Mouse (Mus musculus): ENCODE results near the gene Rundc3a.

The Rundc3a gene

DNA sequence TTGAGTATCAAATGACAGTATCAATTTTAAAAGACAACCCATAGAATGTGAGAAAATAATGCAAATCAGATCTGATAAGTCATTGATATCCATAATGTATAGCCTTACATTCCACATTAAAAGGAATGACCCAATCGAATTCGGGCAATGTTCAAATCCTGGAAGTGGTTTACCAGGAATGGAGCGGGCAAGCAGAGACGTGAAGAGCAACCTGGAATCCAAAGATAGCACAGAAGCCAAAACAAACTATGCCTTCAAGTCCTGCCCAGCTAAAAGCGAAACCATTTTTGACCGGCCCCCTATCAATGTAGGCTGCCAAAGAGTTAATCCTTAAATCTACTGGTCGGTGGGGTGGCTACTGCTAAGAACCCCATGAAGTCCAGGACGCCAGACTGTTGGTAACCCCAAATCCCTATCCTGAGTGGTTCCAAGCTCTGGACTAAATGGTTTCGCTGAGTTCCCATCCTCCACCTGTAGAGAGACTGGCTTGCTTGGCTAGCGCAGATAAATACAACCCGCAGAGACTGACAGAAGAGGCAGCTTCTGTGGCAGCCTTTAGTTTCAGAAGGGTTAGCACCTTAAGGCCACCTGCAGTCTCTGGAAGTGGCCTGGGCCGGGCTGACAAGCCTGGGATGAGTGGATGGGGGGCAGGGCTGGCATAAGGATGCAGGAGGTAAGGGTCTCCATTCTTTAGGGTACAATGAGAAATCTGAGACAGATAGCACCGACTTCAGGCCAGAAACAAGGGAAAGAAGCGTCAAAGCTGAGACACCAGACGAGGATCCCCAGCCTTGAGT, 564 bp upstream of the Rundc3a start:
- no peak for DNase-seq (ENCODE audit: low spot score)

DNA sequence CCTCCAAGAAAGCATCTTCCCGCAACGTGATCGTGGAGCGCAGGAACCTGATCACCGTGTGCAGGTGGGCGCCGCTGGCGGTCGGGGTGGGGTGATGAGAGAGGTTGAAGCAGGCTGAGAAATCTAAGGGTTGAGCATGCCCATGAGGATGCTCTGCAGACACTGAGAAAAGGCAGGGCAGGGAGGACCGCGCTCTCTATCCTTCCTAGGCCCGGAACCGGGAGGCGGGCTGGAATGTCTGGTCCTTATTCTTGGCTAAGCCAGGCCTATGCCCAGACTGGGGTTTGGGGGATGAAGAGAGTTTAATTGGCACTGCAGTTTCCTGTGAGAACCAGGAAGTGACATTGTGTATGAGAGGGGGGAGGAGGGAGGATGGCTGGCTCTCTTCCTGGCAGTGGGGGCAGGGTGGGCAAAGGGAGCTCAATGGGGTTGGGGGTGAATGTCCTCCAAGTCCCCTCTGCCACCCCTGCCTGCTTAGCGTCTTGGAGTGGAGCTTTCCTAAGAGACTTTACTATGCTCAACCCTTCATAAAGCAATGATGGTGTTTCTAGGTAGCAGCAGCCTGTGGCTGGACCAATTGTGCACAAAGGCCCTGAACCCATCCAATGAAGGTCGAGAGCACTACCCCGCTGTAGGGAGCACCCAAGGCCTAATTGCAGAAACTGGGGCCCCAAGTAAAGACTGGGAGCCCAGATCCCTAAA, 667 bp downstream of the Rundc3a start:
- DNase-seq (ENCODE audit: low spot score), result no peak

DNA sequence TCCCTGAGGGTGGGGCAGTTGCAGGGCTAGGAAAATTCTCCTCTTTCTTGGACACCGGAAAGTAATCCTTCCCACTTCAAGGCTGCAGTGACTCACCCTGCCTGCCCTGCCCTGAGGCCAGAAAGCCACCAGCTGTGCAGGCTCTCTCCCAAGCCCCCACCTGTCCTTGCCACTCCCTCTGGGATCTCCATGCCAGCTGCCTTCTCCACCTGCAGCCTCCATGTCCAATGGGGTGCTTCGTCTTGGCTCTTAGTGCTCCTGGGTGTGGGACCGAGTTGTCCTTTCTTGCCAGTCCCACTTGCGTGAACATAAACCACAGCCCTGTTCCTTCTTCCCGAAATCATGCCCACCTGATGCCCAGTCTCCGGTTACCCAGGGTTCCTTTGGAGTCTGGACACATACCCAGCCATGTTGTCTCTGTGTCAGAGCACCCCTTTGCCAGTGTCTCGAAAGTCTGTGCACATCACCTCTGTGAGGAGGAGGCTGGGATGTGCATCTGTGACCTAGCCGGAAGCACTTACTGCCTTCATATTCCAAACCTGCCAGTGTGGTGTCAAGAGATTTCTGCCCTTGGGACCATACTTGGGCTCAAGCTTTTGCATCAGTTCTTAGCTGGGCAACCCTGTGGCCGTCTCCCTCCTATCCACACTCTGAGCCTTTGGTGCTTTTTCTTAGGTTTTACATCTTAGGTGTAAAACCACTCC, 1.4 kb downstream of the Rundc3a start:
- DNase-seq (ENCODE audit: low spot score), result no peak

DNA sequence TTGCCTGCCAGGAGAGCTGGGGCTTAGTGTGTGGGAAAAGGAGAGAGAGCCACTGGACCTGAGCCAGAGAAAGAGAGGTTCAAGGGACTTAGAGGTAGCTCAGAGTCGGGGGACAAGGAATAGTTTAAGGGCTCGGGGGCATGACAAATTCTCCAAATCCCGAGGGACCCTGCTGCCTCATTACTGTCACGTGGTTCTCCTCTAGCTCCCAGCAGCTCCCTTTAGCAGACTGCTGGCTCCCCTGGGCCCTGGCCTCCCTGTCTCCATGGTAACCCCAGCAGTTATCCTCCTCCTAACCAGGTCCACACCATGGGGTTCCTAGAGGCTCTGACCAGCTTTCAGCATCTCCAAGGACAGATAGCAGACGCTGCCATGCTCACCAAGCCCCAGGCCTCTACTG, 2.0 kb downstream of the Rundc3a start:
- no peak for DNase-seq (ENCODE audit: low spot score)

DNA sequence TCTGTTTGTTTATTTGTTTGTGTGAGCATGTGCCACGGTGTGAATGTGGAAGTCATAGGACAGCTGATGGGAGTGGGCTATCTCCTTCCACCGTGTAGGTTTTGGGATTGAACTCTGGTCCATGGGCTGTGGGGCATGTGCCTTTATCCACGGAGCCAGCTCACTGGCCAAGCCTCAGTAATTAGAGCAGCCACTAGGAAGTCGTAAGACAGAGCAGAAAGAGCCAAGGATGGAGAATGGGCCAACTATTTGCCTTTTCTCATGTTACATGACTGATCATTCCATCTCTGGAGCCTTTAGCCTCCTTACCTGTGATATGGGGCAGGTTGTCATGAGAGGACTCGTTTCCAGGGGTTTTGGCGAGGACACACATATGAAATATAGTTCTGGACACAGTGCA, 3.1 kb downstream of the Rundc3a start:
- no peak for DNase-seq (ENCODE audit: low spot score)

DNA sequence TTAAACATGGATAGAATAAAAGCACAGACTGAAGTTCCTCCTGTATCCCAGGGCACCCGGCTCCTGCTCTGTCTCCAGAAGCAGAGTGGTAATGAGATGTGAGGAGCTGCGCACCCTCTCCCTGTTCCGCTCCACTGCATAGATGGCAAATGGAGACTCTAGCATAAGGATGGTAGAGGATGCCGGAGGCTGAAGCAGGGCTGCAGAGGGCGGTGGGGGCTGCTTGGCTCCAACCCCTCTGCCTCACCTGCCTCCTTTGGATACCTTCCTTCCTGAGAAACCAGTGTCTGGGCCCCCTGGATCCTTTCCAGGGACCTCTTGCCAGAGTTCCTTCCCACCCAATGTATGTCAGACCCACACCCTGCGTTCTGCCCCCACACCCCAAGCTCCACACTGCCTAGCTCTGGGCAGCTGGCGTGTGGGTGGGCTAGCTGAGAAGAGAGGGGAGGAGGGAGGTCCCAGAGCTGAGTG, 3.5 kb downstream of the Rundc3a start:
- no peak for DNase-seq (ENCODE audit: low spot score)

DNA sequence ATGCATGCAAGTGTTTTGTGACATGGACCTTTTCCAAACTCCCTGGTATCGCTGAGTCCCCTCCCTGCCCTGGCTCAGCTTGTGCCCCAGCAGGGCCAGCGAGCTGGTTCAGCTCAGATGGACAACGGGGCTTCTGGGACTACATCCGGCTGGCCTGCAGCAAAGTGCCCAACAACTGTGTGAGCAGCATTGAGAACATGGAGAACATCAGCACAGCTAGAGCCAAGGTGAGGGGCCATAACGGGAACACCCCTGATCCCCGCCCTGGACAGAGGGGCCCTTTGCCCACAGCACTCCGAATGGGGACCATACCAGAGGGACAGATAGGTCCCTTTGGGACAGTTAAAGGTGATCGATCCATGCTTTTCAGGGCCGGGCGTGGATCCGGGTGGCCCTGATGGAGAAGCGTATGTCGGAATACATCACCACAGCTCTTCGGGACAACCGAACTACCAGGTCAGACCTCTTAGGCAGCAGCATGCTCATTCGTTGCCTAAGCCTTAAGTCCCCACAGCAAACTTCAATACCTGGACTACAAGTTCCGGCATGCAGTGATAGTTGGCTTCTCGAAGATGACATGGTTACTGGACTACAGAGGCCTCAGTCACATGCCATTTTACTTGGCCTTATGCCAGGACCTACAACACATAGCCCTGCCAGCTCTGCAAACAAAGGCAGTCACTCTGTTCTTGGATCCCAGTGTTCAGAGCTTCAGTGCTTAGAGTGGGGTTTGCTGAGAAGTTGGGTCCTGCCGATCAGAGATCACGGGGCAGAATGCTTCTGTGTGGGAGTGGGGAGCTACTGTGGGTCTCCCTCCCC, 5.0 kb downstream of the Rundc3a start:
- DNase-seq (ENCODE audit: low spot score), result no peak

DNA sequence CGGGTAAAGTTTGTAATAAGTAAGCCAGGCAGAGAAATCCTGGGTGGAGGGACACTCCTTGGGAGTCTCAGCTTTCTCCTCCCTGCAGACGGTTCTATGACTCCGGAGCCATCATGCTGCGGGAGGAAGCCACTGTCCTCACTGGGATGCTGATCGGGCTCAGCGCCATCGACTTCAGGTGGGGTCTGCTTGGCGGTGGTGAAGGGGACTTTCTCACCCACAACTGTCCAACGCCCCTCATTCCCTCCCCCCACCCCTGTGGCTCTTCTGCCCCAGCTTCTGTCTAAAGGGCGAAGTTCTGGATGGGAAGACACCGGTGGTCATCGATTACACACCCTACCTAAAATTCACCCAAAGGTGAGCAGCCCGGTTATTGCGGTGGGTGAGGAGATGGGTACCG, 5.9 kb downstream of the Rundc3a start:
- DNase-seq (ENCODE audit: low spot score), result no peak

DNA sequence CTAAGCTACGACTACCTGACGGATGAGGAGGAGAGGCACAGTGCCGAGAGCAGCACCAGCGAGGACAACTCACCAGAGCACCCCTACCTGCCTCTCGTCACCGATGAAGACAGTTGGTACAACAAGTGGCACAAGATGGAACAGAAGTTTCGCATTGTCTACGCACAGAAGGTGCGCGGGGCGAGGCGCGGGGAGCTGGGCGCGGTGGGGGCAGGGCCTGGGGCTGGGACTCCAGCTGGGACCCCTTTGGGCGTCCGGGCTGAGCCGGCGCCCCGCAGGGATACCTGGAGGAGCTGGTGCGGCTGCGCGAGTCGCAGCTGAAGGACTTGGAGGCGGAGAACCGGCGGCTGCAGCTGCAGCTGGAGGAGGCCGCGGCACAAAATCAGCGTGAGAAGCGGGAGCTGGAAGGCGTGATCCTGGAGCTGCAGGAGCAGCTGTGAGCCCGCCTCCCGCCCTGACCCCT, 6.4 kb downstream of the Rundc3a start:
- no peak for DNase-seq (ENCODE audit: low spot score)

DNA sequence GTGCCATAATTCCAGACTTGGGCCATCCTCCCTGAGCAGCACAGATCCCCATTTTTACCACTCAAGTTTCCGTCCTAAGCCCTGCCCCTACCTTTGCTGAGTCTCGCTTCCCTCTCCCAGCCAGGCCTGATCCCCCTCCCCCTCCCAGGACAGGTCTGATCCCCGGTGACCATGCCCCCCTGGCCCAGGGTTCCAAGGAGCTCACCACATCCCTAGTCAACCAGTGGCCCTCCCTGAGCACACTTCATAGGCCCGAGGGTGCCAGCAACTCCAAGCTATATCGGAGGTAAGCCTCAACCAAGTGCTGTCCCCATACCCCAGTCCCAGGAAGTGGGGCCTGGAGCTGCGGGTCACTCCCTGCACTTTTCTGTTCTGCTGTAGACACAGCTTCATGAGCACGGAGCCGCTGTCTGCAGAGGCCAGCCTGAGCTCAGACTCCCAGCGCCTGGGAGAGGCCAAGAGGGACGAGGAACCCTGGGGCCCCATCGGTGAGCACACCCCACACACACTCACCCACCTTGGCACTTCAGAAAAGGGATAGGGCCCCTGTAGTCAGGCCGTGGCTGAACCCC, 7.4 kb downstream of the Rundc3a start:
- DNase-seq (ENCODE audit: low spot score), result no peak

DNA sequence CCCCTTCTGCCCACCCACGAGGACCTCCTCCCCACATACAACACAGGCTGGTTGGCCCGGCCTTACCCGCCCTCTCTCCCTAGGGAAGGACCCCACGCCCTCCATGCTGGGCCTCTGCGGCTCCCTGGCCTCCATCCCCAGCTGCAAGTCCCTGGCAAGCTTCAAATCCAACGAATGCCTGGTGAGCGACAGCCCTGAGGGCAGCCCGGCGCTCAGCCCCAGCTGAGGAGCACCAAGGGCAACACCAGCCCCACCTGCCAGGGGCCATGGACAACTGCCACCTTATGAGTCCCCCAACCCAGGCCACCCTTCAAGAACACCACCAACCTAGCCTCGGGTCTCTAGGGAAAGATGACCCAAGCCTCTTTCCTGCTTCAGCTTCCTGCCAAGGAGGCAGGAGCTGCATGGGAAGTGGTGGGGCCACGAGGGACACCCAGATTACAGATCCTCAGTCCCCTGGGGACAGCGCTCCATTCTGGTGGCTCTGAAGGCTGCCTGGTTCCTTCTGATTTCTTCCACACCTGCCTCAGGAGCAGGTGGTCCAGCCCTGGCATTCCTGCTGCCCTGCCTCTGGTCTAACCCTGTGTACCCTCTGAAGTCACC, 8.8 kb downstream of the Rundc3a start:
- no peak for DNase-seq (ENCODE audit: low spot score)

DNA sequence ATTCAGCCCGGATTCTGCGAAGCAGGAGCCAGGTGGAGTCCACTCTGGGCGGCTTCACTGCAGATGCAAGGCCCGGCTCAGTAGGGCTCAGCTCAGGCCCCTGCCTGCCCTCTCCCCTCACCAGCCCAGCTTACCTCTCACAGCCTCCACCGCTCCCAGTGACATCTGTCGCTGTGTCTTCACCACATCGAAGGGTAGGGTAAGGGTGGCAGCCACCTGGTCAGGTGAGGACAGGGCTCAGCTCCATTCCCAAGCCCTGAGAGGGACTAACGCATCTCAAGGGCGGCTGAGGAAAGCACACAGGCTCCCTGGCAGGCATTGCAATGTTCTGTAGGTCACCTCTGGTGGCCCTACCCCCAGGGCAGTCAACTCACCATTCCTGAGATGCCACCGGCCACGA, 10.5 kb downstream of the Rundc3a start:
- DNase-seq (ENCODE audit: low spot score), result no peak

DNA sequence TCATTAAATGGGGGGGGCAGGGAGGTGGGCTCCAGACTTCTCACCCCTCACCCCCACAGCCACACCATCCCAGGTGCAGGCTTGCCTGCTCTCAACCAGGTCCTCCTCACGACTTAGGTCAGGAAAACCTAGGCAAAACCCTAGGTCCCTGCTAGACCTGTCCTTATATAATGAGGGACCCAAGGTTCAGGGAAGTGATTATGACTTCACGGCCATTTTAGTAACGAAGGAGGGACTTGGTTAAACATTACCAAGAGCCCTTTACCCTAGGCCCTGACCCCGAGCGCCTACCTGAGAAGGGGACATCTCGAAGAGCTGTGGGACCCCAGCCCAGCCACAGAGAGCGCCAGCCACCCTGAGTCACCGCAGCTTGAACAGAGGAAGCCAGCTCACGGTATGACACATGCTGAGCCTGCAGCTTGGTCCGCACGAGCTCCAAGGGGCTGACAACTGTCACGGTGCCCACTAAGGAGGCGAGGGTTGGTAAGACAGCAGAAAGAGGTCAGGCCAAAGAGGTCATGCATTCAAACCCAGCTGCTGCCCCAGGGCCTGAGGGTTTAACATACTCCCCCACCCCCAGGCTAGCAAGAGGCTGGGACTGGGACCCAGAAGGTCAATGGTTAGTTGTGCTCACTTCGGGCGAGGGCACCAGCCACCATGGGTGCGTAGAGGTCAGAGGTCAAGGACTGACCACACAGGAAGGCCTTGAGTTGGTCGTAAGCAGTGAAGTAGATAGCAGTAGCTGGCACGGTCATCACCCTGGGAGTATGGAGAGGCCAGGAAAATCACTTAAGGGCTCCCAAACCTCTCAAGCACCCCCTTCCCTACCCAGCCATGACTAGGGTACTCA, 11.2 kb downstream of the Rundc3a start:
- DNase-seq (ENCODE audit: low spot score), result peak; percentile 11

DNA sequence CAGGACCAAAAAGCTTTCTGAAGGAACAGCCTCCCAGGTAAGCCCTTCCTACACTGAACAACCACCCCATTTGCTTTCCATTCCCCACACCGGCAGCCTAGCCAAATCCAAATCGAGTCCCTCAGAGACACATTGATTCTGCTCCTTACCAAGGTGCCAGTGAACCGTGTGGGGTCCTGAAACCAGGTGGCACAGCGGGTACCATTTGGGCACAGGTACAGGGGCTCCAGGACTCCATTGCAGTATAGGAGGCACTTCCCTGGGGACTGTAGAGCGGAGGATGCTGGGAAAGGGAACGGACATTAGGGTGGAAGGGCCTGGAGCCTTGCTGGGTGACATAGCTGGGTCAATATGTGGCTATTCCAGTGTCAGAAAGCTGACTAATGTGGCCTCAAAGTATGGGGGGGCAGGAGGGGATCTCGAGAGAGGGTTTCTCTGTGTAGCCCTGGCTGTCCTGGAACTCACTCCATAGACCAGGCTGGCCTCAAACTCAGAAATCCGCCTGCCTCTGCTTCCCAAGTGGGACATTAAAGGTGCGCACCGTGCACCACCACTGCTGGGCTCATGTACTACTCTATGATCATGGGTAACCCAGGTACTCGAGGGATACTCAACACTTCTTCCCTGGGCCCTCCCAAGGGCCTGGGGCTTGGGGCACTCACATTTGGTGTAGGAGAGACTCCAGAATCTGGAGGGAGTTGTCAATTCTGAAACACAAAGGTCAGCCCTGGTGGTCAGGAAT, 12.5 kb downstream of the Rundc3a start:
- no peak for DNase-seq (ENCODE audit: low spot score)

DNA sequence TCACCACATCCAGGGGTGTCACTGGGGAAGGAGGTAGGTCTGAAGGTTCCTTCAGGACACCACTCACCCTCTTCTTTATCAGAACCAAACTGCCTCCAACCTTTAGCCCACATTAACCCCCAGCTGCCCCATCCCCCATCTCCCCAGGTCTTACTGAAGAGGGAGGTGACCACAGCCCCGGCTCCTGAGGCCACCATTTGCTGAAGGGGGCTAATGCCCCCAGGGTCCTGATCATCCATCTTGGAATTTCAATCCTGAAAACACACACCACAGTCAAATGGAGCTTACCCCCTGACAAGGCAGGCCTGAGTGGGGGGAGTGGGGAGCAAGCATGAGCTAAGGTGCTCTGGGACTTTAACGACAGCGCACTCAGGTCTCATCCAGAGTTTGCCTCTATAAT, 13.2 kb downstream of the Rundc3a start:
- no peak for DNase-seq (ENCODE audit: low spot score)

DNA sequence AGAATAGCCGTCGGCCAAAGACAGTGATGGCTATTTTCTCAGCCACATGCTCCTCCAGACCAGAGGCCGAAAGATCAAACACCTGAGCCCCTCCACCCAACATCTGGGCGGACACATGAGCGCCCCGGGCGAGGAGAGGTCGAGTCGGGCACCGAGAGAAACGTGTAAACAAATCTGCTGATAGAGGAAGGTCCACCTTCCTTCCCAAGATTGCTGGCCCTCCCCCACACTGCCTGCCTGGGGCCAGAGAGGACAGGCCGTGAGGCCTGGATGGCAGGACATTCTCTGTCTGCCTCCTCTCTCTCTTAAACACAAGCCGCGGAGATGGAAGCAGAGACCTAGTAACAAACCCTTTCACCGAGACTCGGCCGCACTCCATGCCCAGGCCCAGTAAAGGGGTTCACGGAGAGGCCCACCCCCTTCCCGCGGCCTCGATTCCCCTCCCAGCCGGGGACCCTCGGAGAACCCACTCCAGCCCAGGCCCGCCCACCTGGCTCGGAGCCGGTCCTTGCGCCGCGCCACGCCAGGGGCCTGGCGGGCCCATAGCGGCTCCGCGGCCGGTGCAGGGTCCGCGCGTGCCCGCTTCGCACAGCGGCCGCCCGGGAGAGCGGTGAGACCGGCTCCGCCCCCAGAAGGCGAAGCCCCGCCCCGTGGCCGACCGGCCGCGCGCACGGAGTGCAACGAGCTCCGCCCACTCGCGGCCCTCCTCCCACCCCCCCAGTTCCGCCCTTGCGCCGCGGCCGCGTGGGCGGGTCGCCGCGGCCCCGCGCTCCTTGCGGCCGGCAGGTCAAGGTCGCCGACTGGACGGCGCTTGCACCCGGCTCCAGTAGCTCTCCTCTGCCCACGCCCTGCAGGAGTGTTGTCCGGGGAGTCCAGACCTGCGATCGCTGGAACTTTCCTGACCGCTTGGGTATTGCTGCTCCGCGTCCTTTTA, 14.0 kb downstream of the Rundc3a start:
- peak; percentile 91 for DNase-seq (ENCODE audit: low spot score)

DNA sequence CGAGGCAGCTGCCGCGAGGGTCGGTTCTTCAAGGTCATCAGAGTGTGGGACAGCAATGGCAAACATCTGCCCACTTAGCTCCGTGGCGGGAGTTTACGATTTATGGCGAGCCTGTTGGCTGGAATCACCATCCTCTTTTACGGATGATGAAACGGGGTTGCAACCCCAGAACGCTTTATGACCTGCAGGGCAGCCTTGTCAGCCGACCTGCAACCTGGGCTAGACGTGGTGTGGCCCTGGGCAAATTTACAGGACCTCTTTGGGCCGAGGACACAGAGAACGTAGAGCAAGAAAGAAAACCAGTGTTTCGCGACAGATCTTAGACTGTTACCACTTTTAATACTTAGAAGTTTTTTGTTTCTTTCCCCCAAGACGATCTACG, 14.6 kb downstream of the Rundc3a start, which contains the start of gene Slc25a39:
Gene Slc25a39 (minus strand): TSS at position 113 of the 382 bp plus-strand sequence.
- no peak for DNase-seq (ENCODE audit: low spot score)

DNA sequence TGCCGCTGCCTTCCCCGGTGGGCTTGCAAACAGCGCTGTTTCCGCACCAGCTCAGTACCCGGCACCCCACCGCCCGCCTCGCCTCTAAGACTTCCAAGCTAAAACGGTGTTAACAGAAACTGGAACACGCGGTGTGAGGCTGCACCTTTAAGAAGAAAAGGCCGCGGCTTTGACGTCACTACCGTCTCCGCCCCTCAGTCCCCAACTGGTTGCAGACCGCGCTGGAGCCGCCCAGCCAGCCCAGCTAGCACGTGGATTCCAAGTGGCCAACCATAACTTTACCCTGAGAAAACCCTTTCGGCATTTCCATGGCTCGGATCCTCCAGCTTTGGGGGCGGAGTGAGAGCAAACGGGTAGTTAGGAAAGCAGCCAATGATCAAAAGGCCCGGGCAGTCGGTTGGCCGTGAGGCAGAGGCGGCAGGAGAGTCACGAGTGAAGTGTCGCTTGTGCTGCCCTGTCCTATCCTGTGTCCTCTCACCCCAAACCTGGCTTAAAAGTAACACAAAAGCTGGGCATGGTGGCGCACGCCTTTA, 15.2 kb downstream of the Rundc3a start:
- peak; percentile 99 for DNase-seq (ENCODE audit: low spot score)

Measured in lung, postnatal 25 days (tissue).